Mouse (Mus musculus): ENCODE measurements around the gene Sdccag8. TPM values are rescaled to one million over a fixed set of nuclear protein-coding genes. Genes with fewer than 3 reads are reported as not detected.

Gene Sdccag8
- total RNA-seq, 2 experiments from 2014 or later: 7.2 to 7.6 TPM

GRCm38 (mm10) chr1:177011688-177012087 lies 197.2 kb downstream of the Sdccag8 start:
- DNase-seq: no peak

GRCm38 (mm10) chr1:177012774-177013173 lies 198.3 kb downstream of the Sdccag8 start:
- DNase-seq: no peak

GRCm38 (mm10) chr1:177013313-177013712 lies 198.9 kb downstream of the Sdccag8 start:
- DNase-seq: no peak

- DNase-seq: no peak
Measured at GRCm38 (mm10) chr1:177013776-177014175, 199.3 kb downstream of the Sdccag8 start.

- DNase-seq: no peak
Measured at GRCm38 (mm10) chr1:177014346-177014745, 199.9 kb downstream of the Sdccag8 start.

GRCm38 (mm10) chr1:177014921-177015439 lies 200.5 kb downstream of the Sdccag8 start:
- DNase-seq: no peak

- DNase-seq: no peak
Measured at GRCm38 (mm10) chr1:177015917-177016316, 201.5 kb downstream of the Sdccag8 start.

GRCm38 (mm10) chr1:177016729-177017128 lies 202.3 kb downstream of the Sdccag8 start:
- no peak for DNase-seq

- DNase-seq: no peak
Measured at GRCm38 (mm10) chr1:177018750-177019149, 204.3 kb downstream of the Sdccag8 start.

GRCm38 (mm10) chr1:177019668-177020067 lies 205.2 kb downstream of the Sdccag8 start:
- no peak for DNase-seq

GRCm38 (mm10) chr1:177022751-177023150 lies 208.3 kb downstream of the Sdccag8 start:
- no peak for DNase-seq

- DNase-seq: no peak
Measured at GRCm38 (mm10) chr1:177027706-177028105, 213.2 kb downstream of the Sdccag8 start.

- DNase-seq: no peak
Measured at GRCm38 (mm10) chr1:177029032-177029431, 214.6 kb downstream of the Sdccag8 start.

GRCm38 (mm10) chr1:177030669-177031068 lies 216.2 kb downstream of the Sdccag8 start:
- no peak for DNase-seq

- no peak for DNase-seq
Measured at GRCm38 (mm10) chr1:177031196-177031595, 216.7 kb downstream of the Sdccag8 start.

GRCm38 (mm10) chr1:177032233-177032632 lies 217.8 kb downstream of the Sdccag8 start:
- no peak for DNase-seq

- DNase-seq: no peak
Measured at GRCm38 (mm10) chr1:177035460-177035859, 221.0 kb downstream of the Sdccag8 start.

GRCm38 (mm10) chr1:177038383-177038782 lies 223.9 kb downstream of the Sdccag8 start:
- DNase-seq: no peak

- no peak for DNase-seq
Measured at GRCm38 (mm10) chr1:177039093-177039674, 224.7 kb downstream of the Sdccag8 start.

GRCm38 (mm10) chr1:177040058-177040457 lies 225.6 kb downstream of the Sdccag8 start:
- no peak for DNase-seq

- no peak for DNase-seq
Measured at GRCm38 (mm10) chr1:177045885-177046284, 231.4 kb downstream of the Sdccag8 start.

- DNase-seq: no peak
Measured at GRCm38 (mm10) chr1:177046963-177047362, 232.5 kb downstream of the Sdccag8 start.

- no peak for DNase-seq
Measured at GRCm38 (mm10) chr1:177048773-177049172, 234.3 kb downstream of the Sdccag8 start.

- no peak for DNase-seq
Measured at GRCm38 (mm10) chr1:177051366-177051963, 237.0 kb downstream of the Sdccag8 start.
